Mouse (Mus musculus) spleen, adult 2 months (tissue): ENCODE results near the gene Zfp78. TPM values are rescaled to one million over a fixed set of nuclear protein-coding genes. Genes with fewer than 3 reads are reported as not detected.

Experiments
- DNase-seq, 2 experiments: peaks; one replicate each; pipeline versions ENCODE4 v3.0.0 to v3.0.0-alpha.2; 2012 to 2021; ENCODE audit warnings: low spot score in 2 of 2, low read depth in 1 of 2
- H3K27ac ChIP-seq: fragments of 200-500 bp; 2 replicates; pipeline ENCODE4 v1.5.1; 2012; ENCODE audit warnings: low read length, inconsistent platforms; ENCODE audit not compliant: insufficient read depth
- H3K27me3 ChIP-seq: fragments of 200-500 bp; 2 replicates; pipeline ENCODE4 v1.6.1; 2012; ENCODE audit warnings: mild to moderate bottlenecking, moderate library complexity, low read length, inconsistent platforms; ENCODE audit not compliant: control insufficient read depth, insufficient read depth
- H3K36me3 ChIP-seq: fragments of 200-500 bp; 2 replicates; pipeline ENCODE4 v1.6.1; 2012; ENCODE audit warnings: mild to moderate bottlenecking, low read length, inconsistent platforms; ENCODE audit not compliant: control insufficient read depth, insufficient read depth
- H3K4me1 ChIP-seq: fragments of 200-500 bp; 2 replicates; pipeline ENCODE4 v1.6.1; 2011; ENCODE audit warnings: inconsistent platforms; ENCODE audit not compliant: control insufficient read depth, insufficient read depth, insufficient read length
- H3K4me3 ChIP-seq: fragments of 200-500 bp; 2 replicates; pipeline ENCODE4 v1.5.1; 2011; ENCODE audit warnings: mild to moderate bottlenecking, inconsistent platforms; ENCODE audit not compliant: insufficient read depth, insufficient read length; ENCODE audit errors: extremely low read depth
- CTCF ChIP-seq: fragments of 200-500 bp; IDR thresholded peaks from 2 replicates; pipeline ENCODE4 v1.5.1; 2011; ENCODE audit warnings: mild to moderate bottlenecking, inconsistent platforms; ENCODE audit not compliant: insufficient read depth, insufficient read length, insufficient replicate concordance; ENCODE audit errors: extremely low read depth
- POLR2A ChIP-seq: fragments of 200-500 bp; IDR thresholded peaks from 2 replicates; pipeline ENCODE4 v1.6.1; 2011; ENCODE audit warnings: low read depth, low read length, inconsistent platforms
- WGBS: fragments of 180-500 bp; shearing (Covaris S2); methylation state at CpG from one replicate; pipeline ENCODE4 v1.1.7; 2018; 5-methylcytosine and 5-hydroxymethylcytosine counted together
- polyA plus RNA-seq: library from polyadenylated mRNA; depleted of rRNA; stranded (reverse); fragments of >200 nt; gene quantifications from 2 replicates; pipeline ENCODE4 v1.2.3, GENCODE M21; 2012

Gene Zfp78
- polyA plus RNA-seq, 1 experiment = 0.13 TPM

GRCm38 (mm10) chr7:6388971-6389370 is 25.9 kb downstream of the Zfp78 start:
- Histone ChIP-seq H3K4me1 (peaks cover under 1% of the 10 kb centered on the region; the same call in 1 of the 2 replicates), H3K27ac (no peak overlapping the region), H3K36me3 (no peaks in the 10 kb centered on the region; the same call in 1 of the 2 replicates), H3K27me3 (no peaks in the 10 kb centered on the region), H3K4me3 (no peak overlapping the region)
- no peak for DNase-seq
- WGBS = 90% methylated on average over 5 of the region's 5 CpGs
- TF ChIP-seq POLR2A (no peak), CTCF (no peak)

GRCm38 (mm10) chr7:6389449-6389848 is 26.4 kb downstream of the Zfp78 start:
- no peaks in the 10 kb centered on the region for H3K4me1 ChIP-seq
- no peak for DNase-seq
- TF ChIP-seq CTCF (no peak), POLR2A (no peak)
- 79% methylated on average over 5 of the region's 5 CpGs for WGBS
- no peak overlapping the region for H3K27ac ChIP-seq
- no peak overlapping the region for H3K4me3 ChIP-seq
- H3K36me3 ChIP-seq = no peaks in the 10 kb centered on the region; the same call in 1 of the 2 replicates
- no peaks in the 10 kb centered on the region for H3K27me3 ChIP-seq

GRCm38 (mm10) chr7:6397996-6398975 is 35.2 kb downstream of the Zfp78 start, which contains the start of gene Smim17:
Gene Smim17, plus strand, starts transcription at chr7:6398715.
- no peak within 1 kb of the TSS for H3K27ac ChIP-seq
- no peaks in the 10 kb centered on the region for H3K4me1 ChIP-seq
- no peaks in the 10 kb centered on the region for H3K36me3 ChIP-seq
- WGBS = 30% methylated on average over 25 of the region's 25 CpGs
- H3K27me3 ChIP-seq = no peaks in the 10 kb centered on the region
- peak within 1 kb of the TSS; percentile 61 for H3K4me3 ChIP-seq
- peak; percentile 23 to 49 for DNase-seq
- TF ChIP-seq CTCF (no peak), POLR2A (no peak)

- peak; percentile 34 to 56 for DNase-seq
- TF ChIP-seq POLR2A (no peak), CTCF (0 out of 2 replicates have a peak, but pooled peaks have one; percentile 1)
- Histone ChIP-seq H3K36me3 (no peaks in the 10 kb centered on the region), H3K27me3 (no peaks in the 10 kb centered on the region), H3K27ac (no peak within 1 kb of the TSS), H3K4me3 (no peak within 1 kb of the TSS), H3K4me1 (no peaks in the 10 kb centered on the region)
- WGBS = 4% methylated on average over 17 of the region's 17 CpGs
Observed at GRCm38 (mm10) chr7:6410043-6410442, 47.0 kb downstream of the Zfp78 start, which contains the start of gene Gm20715. Gene Gm20715, plus strand, starts transcription at chr7:6410277.

GRCm38 (mm10) chr7:6414626-6415441 is 51.8 kb downstream of the Zfp78 start:
- Histone ChIP-seq H3K36me3 (no peaks in the 10 kb centered on the region), H3K4me3 (no peak overlapping the region), H3K27ac (no peak overlapping the region), H3K4me1 (no peaks in the 10 kb centered on the region), H3K27me3 (no peaks in the 10 kb centered on the region)
- 14% methylated on average over 20 of the region's 22 CpGs for WGBS
- TF ChIP-seq POLR2A = no peak
- no peak for DNase-seq

- no peaks in the 10 kb centered on the region for H3K4me1 ChIP-seq
- DNase-seq = no peak
- H3K27ac ChIP-seq = no peak overlapping the region
- no peaks in the 10 kb centered on the region for H3K27me3 ChIP-seq
- no peaks in the 10 kb centered on the region for H3K36me3 ChIP-seq
- H3K4me3 ChIP-seq = no peak overlapping the region
- TF ChIP-seq CTCF (no peak), POLR2A (no peak)
- WGBS = 31% methylated on average over 8 of the region's 8 CpGs
Observed at GRCm38 (mm10) chr7:6415442-6415787, 52.3 kb downstream of the Zfp78 start.
